Mouse (Mus musculus): ENCODE data around the gene Arrdc4. TPM values are rescaled to one million over a fixed set of nuclear protein-coding genes. Genes with fewer than 3 reads are reported as not detected.

Gene Arrdc4
- polyA plus RNA-seq, 1 experiment from 2014 or later, result 8.1 TPM

- no peaks in the 10 kb centered on the region for H3K4me1 ChIP-seq (replicated peaks; ENCODE audit: control insufficient read depth, insufficient read depth, low read length)
- H3K27ac ChIP-seq (ENCODE audit: low read depth, low read length), result no peak overlapping the region
- ATAC-seq (replicated peaks; ENCODE audit: low FRiP score) (no peak; the same call in 1 of the 2 replicates), DNase-seq (ENCODE audit: low spot score) (no peak)
- H3K27me3 ChIP-seq (replicated peaks; ENCODE audit: control insufficient read depth, insufficient read depth, low read length), result no peaks in the 10 kb centered on the region
- H3K36me3 ChIP-seq (ENCODE audit: control insufficient read depth, insufficient read depth, low read length), result no peaks in the 10 kb centered on the region
- no peak overlapping the region for H3K9ac ChIP-seq (ENCODE audit: low read depth, low read length)
- WGBS, result 74% methylated on average over 6 of the region's 6 CpGs
- H3K4me2 ChIP-seq, result no peak overlapping the region
- H3K9me3 ChIP-seq (ENCODE audit: control insufficient read depth, low read length), result no peaks in the 10 kb centered on the region
- H3K4me3 ChIP-seq (ENCODE audit: low read depth, low read length), result no peak overlapping the region
These were observed 52.1 kb downstream of the Arrdc4 start for GRCm38 (mm10) chr7:68696908-68697307.

GRCm38 (mm10) chr7:68696446-68696845 is 52.6 kb downstream of the Arrdc4 start:
- ATAC-seq (replicated peaks; ENCODE audit: low FRiP score), result no peak
- DNase-seq (ENCODE audit: low spot score), result no peak
- H3K27ac ChIP-seq (ENCODE audit: low read depth, low read length), result no peak overlapping the region
- no peaks in the 10 kb centered on the region for H3K36me3 ChIP-seq (ENCODE audit: control insufficient read depth, insufficient read depth, low read length)
- no peaks in the 10 kb centered on the region for H3K4me1 ChIP-seq (replicated peaks; ENCODE audit: control insufficient read depth, insufficient read depth, low read length)
- 77% methylated on average over 5 of the region's 5 CpGs for WGBS
- H3K27me3 ChIP-seq (replicated peaks; ENCODE audit: control insufficient read depth, insufficient read depth, low read length), result no peaks in the 10 kb centered on the region
- H3K4me3 ChIP-seq (ENCODE audit: low read depth, low read length), result no peak overlapping the region
- H3K9ac ChIP-seq (ENCODE audit: low read depth, low read length), result no peak overlapping the region
- H3K9me3 ChIP-seq (ENCODE audit: control insufficient read depth, low read length), result no peaks in the 10 kb centered on the region
- H3K4me2 ChIP-seq, result no peak overlapping the region

GRCm38 (mm10) chr7:68692731-68693130 is 56.3 kb downstream of the Arrdc4 start:
- Histone ChIP-seq H3K4me2 (no peak overlapping the region), H3K36me3 (ENCODE audit: control insufficient read depth, insufficient read depth, low read length) (no peaks in the 10 kb centered on the region), H3K9me3 (ENCODE audit: control insufficient read depth, low read length) (no peaks in the 10 kb centered on the region), H3K27ac (ENCODE audit: low read depth, low read length) (no peak overlapping the region), H3K27me3 (replicated peaks; ENCODE audit: control insufficient read depth, insufficient read depth, low read length) (no peaks in the 10 kb centered on the region), H3K4me1 (replicated peaks; ENCODE audit: control insufficient read depth, insufficient read depth, low read length) (no peaks in the 10 kb centered on the region), H3K9ac (ENCODE audit: low read depth, low read length) (no peak overlapping the region), H3K4me3 (ENCODE audit: low read depth, low read length) (no peak overlapping the region)
- ATAC-seq (replicated peaks; ENCODE audit: low FRiP score), result no peak
- WGBS, result 59% methylated on average over 4 of the region's 4 CpGs
- no peak for DNase-seq (ENCODE audit: low spot score)

- no peaks in the 10 kb centered on the region for H3K27me3 ChIP-seq (replicated peaks; ENCODE audit: control insufficient read depth, insufficient read depth, low read length)
- ATAC-seq (replicated peaks; ENCODE audit: low FRiP score) (no peak), DNase-seq (ENCODE audit: low spot score) (no peak)
- 88% methylated on average over 1 of the region's 1 CpGs for WGBS
- H3K27ac ChIP-seq (ENCODE audit: low read depth, low read length), result no peak overlapping the region
- H3K4me3 ChIP-seq (ENCODE audit: low read depth, low read length), result no peak overlapping the region
- no peaks in the 10 kb centered on the region for H3K36me3 ChIP-seq (ENCODE audit: control insufficient read depth, insufficient read depth, low read length)
- H3K4me1 ChIP-seq (replicated peaks; ENCODE audit: control insufficient read depth, insufficient read depth, low read length), result no peaks in the 10 kb centered on the region
- H3K9ac ChIP-seq (ENCODE audit: low read depth, low read length), result no peak overlapping the region
- no peaks in the 10 kb centered on the region for H3K9me3 ChIP-seq (ENCODE audit: control insufficient read depth, low read length)
- H3K4me2 ChIP-seq, result no peak overlapping the region
These were observed 57.6 kb downstream of the Arrdc4 start for GRCm38 (mm10) chr7:68691454-68691853.

GRCm38 (mm10) chr7:68687140-68687611 is 61.9 kb downstream of the Arrdc4 start:
- ATAC-seq (replicated peaks; ENCODE audit: low FRiP score) (no peak), DNase-seq (ENCODE audit: low spot score) (no peak)
- H3K9ac ChIP-seq (ENCODE audit: low read depth, low read length), result no peak overlapping the region
- no peaks in the 10 kb centered on the region for H3K4me1 ChIP-seq (replicated peaks; ENCODE audit: control insufficient read depth, insufficient read depth, low read length)
- no peaks in the 10 kb centered on the region for H3K36me3 ChIP-seq (ENCODE audit: control insufficient read depth, insufficient read depth, low read length)
- WGBS, result 64% methylated on average over 4 of the region's 4 CpGs
- H3K4me3 ChIP-seq (ENCODE audit: low read depth, low read length), result no peak overlapping the region
- no peak overlapping the region for H3K27ac ChIP-seq (ENCODE audit: low read depth, low read length)
- no peaks in the 10 kb centered on the region for H3K27me3 ChIP-seq (replicated peaks; ENCODE audit: control insufficient read depth, insufficient read depth, low read length)
- no peaks in the 10 kb centered on the region for H3K9me3 ChIP-seq (ENCODE audit: control insufficient read depth, low read length)
- no peak overlapping the region for H3K4me2 ChIP-seq
